Mouse (Mus musculus) ES-Bruce4 (cell line): ENCODE data around the gene Tmem62.

Experiments used
- CTCF ChIP-seq: IDR thresholded peaks from one replicate; pipeline ENCODE4 v1.8.1; 2011; ENCODE audit warnings: low read depth, low read length
- EP300 ChIP-seq: IDR thresholded peaks from 2 replicates; pipeline ENCODE4 v1.6.1; 2011; ENCODE audit warnings: low read depth, low read length; ENCODE audit not compliant: insufficient read depth

GRCm38 (mm10) chr2:121017151-121017550, 40.3 kb downstream of the Tmem62 start:
- TF ChIP-seq EP300 (no peak), CTCF (no peak)
